Mouse (Mus musculus): Measurements from ENCODE around the gene Errfi1. TPM values are rescaled to one million over a fixed set of nuclear protein-coding genes. Genes with fewer than 3 reads are reported as not detected.
A peak's percentile ranks its signal among the peaks of the same experiment; 100 is the strongest.
"Not testable (repeated sequence)": the region's sequence is repeated elsewhere in the genome, so short reads cannot be mapped to it uniquely, and the experiment has no call there.

Errfi1 gene
- polyA plus RNA-seq, 1 experiment = 17.2 TPM

DNA sequence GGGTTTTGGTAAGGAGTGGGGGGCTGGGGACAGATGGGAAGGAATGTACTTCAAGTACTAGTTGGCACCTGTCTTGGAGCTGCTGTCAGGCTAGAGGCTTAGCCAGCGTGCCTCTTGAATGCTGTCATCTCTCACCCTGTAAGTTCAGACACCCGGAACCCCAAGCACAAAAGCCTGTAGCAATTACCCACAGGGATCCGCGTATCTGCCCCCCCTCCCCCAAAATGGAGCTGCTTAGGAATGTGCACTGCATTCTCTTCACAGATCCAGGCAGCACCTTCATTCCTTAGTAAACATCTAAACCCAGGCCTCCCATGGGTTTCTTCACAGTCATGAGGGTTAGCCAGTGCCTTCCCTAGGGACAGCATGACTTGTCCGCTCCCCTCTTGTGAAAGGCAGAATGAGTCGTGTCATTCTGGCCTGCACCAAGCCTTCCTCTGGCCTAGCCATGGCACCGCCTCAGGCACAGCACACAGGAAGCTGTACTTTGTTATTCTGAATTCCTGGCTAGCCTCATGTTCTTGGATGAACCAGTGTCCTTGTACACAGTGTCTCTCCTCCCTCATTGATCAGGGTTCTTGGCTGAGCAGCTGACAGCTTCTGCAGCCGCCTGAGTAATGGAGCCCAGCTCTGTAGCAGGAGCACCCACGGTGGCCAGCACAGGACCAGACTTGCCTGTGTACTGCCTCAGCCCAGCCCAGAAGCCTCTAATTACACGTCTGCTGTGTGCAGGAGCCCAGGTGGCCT lies 17.8 kb downstream of the Errfi1 start:
- Histone ChIP-seq H3K4me3 (ENCODE audit: control insufficient read depth, insufficient read depth, low read length) (no peak overlapping the region), H3K36me3 (ENCODE audit: control insufficient read depth, insufficient read depth, low read length) (peaks cover 13% of the 10 kb centered on the region; the same call in 1 of the 2 replicates), H3K4me1 (replicated peaks; ENCODE audit: control insufficient read depth, insufficient read depth, low read length) (peaks cover 10% of the 10 kb centered on the region), H3K27ac (ENCODE audit: control insufficient read depth, insufficient read depth, low read length) (peak overlapping the region; percentile 20; the same call in 1 of the 2 replicates), H3K27me3 (ENCODE audit: control insufficient read depth, insufficient read depth, low read length) (no peaks in the 10 kb centered on the region)
- TF ChIP-seq CTCF (IDR thresholded peaks at IDR 0.05; ENCODE audit: borderline replicate concordance, control insufficient read depth, extremely low read depth, insufficient read depth, low read length, poor library complexity) (no peak), POLR2A (IDR thresholded peaks at IDR 0.05; ENCODE audit: control insufficient read depth, extremely low read depth, insufficient read depth, low read length, poor library complexity) (no peak)
- no peak for DNase-seq
- WGBS = 90% methylated on average over 10 of the region's 10 CpGs

DNA sequence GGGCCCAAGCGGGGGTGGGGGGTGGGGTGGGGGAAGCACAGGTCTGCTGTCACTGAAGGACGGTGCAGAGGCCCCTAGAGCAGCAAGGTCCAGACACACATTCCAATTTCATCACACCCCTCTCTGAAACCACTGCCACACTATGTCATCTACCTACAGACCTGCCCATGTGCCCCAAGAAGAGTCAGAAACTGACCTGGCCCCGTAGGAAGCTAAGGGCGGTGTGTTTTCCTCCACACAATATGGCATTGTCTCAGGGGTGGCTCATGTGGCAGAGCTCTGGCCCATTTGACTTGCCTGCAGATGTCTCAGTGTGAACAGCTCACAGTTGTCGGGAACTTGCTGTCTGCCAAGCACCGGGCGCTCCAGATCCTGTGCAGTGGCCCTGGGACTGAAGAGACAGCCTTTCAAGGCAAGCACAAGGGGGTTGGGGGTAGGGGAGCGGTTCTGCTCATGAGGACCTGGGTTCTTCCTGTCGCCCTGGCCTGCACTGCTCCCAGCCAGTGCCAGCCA lies 18.5 kb downstream of the Errfi1 start:
- no peak for DNase-seq
- Histone ChIP-seq H3K4me1 (replicated peaks; ENCODE audit: control insufficient read depth, insufficient read depth, low read length) (peaks cover 10% of the 10 kb centered on the region), H3K36me3 (ENCODE audit: control insufficient read depth, insufficient read depth, low read length) (peaks cover 9% of the 10 kb centered on the region; the same call in 1 of the 2 replicates), H3K4me3 (ENCODE audit: control insufficient read depth, insufficient read depth, low read length) (no peak overlapping the region), H3K27me3 (ENCODE audit: control insufficient read depth, insufficient read depth, low read length) (no peaks in the 10 kb centered on the region), H3K27ac (ENCODE audit: control insufficient read depth, insufficient read depth, low read length) (peak overlapping the region; percentile 7; the same call in 1 of the 2 replicates)
- WGBS = 87% methylated on average over 9 of the region's 9 CpGs
- no peak for TF ChIP-seq POLR2A (IDR thresholded peaks at IDR 0.05; ENCODE audit: control insufficient read depth, extremely low read depth, insufficient read depth, low read length, poor library complexity)
- no peak for TF ChIP-seq CTCF (IDR thresholded peaks at IDR 0.05; ENCODE audit: borderline replicate concordance, control insufficient read depth, extremely low read depth, insufficient read depth, low read length, poor library complexity)

DNA sequence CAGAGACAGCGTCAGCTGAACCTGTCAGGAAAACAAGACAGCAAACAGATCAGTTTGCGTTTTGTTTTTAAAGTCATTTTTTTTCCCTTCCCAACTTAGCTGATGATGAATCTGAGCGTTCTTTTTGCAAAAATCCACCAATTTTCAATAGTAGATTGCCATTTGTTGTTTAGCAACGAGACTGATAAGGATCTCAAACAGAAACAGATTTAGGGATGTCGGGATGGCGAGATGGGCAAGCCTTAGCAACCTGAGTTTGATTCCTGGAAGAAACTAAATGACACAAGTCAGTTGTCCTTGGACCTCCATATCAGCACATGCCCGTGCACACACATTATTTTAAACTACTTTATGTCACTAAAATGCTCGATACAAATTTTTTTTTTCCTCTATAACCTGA lies 19.0 kb downstream of the Errfi1 start:
- peaks cover 10% of the 10 kb centered on the region for H3K4me1 ChIP-seq (replicated peaks; ENCODE audit: control insufficient read depth, insufficient read depth, low read length)
- TF ChIP-seq CTCF (IDR thresholded peaks at IDR 0.05; ENCODE audit: borderline replicate concordance, control insufficient read depth, extremely low read depth, insufficient read depth, low read length, poor library complexity) = no peak
- TF ChIP-seq POLR2A (IDR thresholded peaks at IDR 0.05; ENCODE audit: control insufficient read depth, extremely low read depth, insufficient read depth, low read length, poor library complexity) = no peak
- no peak for DNase-seq
- no peak overlapping the region for H3K4me3 ChIP-seq (ENCODE audit: control insufficient read depth, insufficient read depth, low read length)
- WGBS = 96% methylated on average over 8 of the region's 8 CpGs
- H3K27me3 ChIP-seq (ENCODE audit: control insufficient read depth, insufficient read depth, low read length) = no peaks in the 10 kb centered on the region
- no peak overlapping the region for H3K27ac ChIP-seq (ENCODE audit: control insufficient read depth, insufficient read depth, low read length)
- peaks cover 4% of the 10 kb centered on the region; the same call in 1 of the 2 replicates for H3K36me3 ChIP-seq (ENCODE audit: control insufficient read depth, insufficient read depth, low read length)

DNA sequence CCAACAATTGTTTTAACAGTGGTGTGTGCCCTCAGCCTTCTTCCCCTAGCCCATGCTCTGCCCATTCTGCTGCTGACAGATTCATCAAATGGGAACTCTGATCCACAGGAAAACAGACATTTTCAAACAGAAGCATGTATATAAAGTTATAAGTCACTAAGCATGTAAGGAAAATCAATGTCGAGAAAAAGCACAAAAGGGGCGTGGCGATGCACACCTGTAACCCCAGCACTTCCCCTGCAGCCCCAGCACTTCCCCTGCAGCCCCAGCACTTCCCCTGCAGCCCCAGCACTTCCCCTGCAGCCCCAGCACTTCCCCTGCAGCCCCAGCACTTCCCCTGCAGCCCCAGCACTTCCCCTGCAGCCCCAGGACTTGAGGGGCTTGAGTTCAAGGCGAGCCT lies 20.7 kb downstream of the Errfi1 start:
- H3K27me3 ChIP-seq (ENCODE audit: control insufficient read depth, insufficient read depth, low read length); H3K36me3 ChIP-seq (ENCODE audit: control insufficient read depth, insufficient read depth, low read length); H3K27ac ChIP-seq (ENCODE audit: control insufficient read depth, insufficient read depth, low read length); H3K4me3 ChIP-seq (ENCODE audit: control insufficient read depth, insufficient read depth, low read length): not testable (repeated sequence)
- peak; percentile 11 for DNase-seq
- peaks cover 10% of the 10 kb centered on the region for H3K4me1 ChIP-seq (replicated peaks; ENCODE audit: control insufficient read depth, insufficient read depth, low read length)
- 14% methylated on average over 4 of the region's 4 CpGs for WGBS

DNA sequence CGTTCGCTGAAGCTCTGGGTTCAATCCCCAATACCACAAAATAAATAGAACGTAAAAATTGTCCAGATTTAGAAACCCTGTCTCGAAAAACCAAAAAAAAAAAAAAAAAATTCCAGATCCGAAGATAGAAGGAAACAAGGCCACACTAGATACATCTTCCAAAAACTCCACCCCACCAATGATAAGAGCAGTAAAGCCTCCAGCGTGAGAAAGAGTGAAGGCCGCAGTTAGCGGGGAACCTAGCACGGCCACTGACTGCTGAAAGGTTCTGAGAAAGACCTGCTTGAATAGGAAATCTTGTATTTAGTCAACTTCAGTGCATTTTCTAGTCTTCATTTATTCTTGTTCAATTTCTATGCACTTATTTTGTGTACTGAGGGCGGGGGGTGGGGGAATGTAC lies 21.7 kb downstream of the Errfi1 start:
- no peak overlapping the region for H3K27ac ChIP-seq (ENCODE audit: control insufficient read depth, insufficient read depth, low read length)
- H3K36me3 ChIP-seq (ENCODE audit: control insufficient read depth, insufficient read depth, low read length) = no peaks in the 10 kb centered on the region
- WGBS = 93% methylated on average over 10 of the region's 10 CpGs
- peaks cover 10% of the 10 kb centered on the region for H3K4me1 ChIP-seq (replicated peaks; ENCODE audit: control insufficient read depth, insufficient read depth, low read length)
- no peaks in the 10 kb centered on the region for H3K27me3 ChIP-seq (ENCODE audit: control insufficient read depth, insufficient read depth, low read length)
- TF ChIP-seq POLR2A (IDR thresholded peaks at IDR 0.05; ENCODE audit: control insufficient read depth, extremely low read depth, insufficient read depth, low read length, poor library complexity) = no peak
- no peak for TF ChIP-seq CTCF (IDR thresholded peaks at IDR 0.05; ENCODE audit: borderline replicate concordance, control insufficient read depth, extremely low read depth, insufficient read depth, low read length, poor library complexity)
- no peak overlapping the region for H3K4me3 ChIP-seq (ENCODE audit: control insufficient read depth, insufficient read depth, low read length)
- no peak for DNase-seq

DNA sequence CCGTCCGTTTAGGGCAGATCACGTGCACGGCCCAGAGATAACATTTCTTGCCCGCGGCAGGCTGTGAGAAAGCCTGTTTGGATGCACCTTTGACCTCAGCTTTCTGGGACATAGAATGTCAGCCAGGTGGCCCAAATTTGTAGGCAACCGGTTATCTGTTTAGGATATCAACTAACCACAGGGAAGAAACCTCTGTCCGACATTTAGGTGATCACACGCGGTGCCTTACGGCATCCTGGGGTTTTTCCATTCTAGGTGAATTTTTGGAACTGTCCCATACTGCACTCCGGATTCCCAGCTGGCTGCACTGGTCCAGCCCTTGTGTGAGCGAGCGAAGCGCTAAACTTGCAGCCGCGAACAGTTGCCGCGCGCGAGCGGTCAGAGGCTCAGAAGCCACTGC lies 25.9 kb downstream of the Errfi1 start:
- no peaks in the 10 kb centered on the region for H3K36me3 ChIP-seq (ENCODE audit: control insufficient read depth, insufficient read depth, low read length)
- 98% methylated on average over 22 of the region's 22 CpGs for WGBS
- H3K27me3 ChIP-seq (ENCODE audit: control insufficient read depth, insufficient read depth, low read length) = no peaks in the 10 kb centered on the region
- H3K4me3 ChIP-seq (ENCODE audit: control insufficient read depth, insufficient read depth, low read length) = no peak overlapping the region
- H3K27ac ChIP-seq (ENCODE audit: control insufficient read depth, insufficient read depth, low read length) = no peak overlapping the region
- peaks cover 5% of the 10 kb centered on the region for H3K4me1 ChIP-seq (replicated peaks; ENCODE audit: control insufficient read depth, insufficient read depth, low read length)
- DNase-seq = no peak
- TF ChIP-seq POLR2A (IDR thresholded peaks at IDR 0.05; ENCODE audit: control insufficient read depth, extremely low read depth, insufficient read depth, low read length, poor library complexity) (no peak), CTCF (IDR thresholded peaks at IDR 0.05; ENCODE audit: borderline replicate concordance, control insufficient read depth, extremely low read depth, insufficient read depth, low read length, poor library complexity) (no peak)
